Mouse (Mus musculus): ENCODE results near the gene Endou. TPM values are rescaled to one million over a fixed set of nuclear protein-coding genes. Genes with fewer than 3 reads are reported as not detected.
A peak's percentile ranks its signal among the peaks of the same experiment; 100 is the strongest.

Gene Endou
- total RNA-seq (2022), result 1 to 10 TPM; 1.3 to 2.3 (median 1.7) TPM

- DNase-seq (ENCODE audit: low spot score), result no peak
Measured at GRCm38 (mm10) chr15:97731111-97731510, at the start of gene Endou. Gene Endou, minus strand, starts transcription at chr15:97731339.

GRCm38 (mm10) chr15:97780611-97781031, 49.5 kb upstream of the Endou start:
- DNase-seq (ENCODE audit: low spot score), result no peak

GRCm38 (mm10) chr15:97779576-97779975, 48.4 kb upstream of the Endou start:
- no peak for DNase-seq (ENCODE audit: low spot score)

GRCm38 (mm10) chr15:97778311-97779098, 47.4 kb upstream of the Endou start, which contains the start of gene Slc48a1:
Gene Slc48a1, plus strand, starts transcription at chr15:97778520.
- DNase-seq (ENCODE audit: low spot score), result no peak

GRCm38 (mm10) chr15:97776919-97777318, 45.8 kb upstream of the Endou start:
- DNase-seq (ENCODE audit: low spot score), result no peak

- DNase-seq (ENCODE audit: low spot score), result peak; percentile 77
Measured at GRCm38 (mm10) chr15:97776514-97776913, 45.4 kb upstream of the Endou start.

GRCm38 (mm10) chr15:97773961-97774370, 42.8 kb upstream of the Endou start:
- DNase-seq (ENCODE audit: low spot score), result no peak

GRCm38 (mm10) chr15:97773108-97773507, 42.0 kb upstream of the Endou start:
- peak; percentile 73 for DNase-seq (ENCODE audit: low spot score)

- no peak for DNase-seq (ENCODE audit: low spot score)
Measured at GRCm38 (mm10) chr15:97770280-97770679, 39.1 kb upstream of the Endou start.

- DNase-seq (ENCODE audit: low spot score), result no peak
Measured at GRCm38 (mm10) chr15:97768192-97768591, 37.1 kb upstream of the Endou start.

- DNase-seq (ENCODE audit: low spot score), result peak; percentile 89
Measured at GRCm38 (mm10) chr15:97767280-97768186, 36.4 kb upstream of the Endou start, which contains the start of gene Rapgef3. Gene Rapgef3, minus strand, starts transcription at chr15:97767972.

GRCm38 (mm10) chr15:97766594-97767279, 35.6 kb upstream of the Endou start:
- no peak for DNase-seq (ENCODE audit: low spot score)

- no peak for DNase-seq (ENCODE audit: low spot score)
Measured at GRCm38 (mm10) chr15:97766194-97766593, 35.1 kb upstream of the Endou start.

GRCm38 (mm10) chr15:97765090-97765794, 34.1 kb upstream of the Endou start:
- peak; percentile 74 for DNase-seq (ENCODE audit: low spot score)

GRCm38 (mm10) chr15:97764532-97764931, 33.4 kb upstream of the Endou start:
- no peak for DNase-seq (ENCODE audit: low spot score)

GRCm38 (mm10) chr15:97763256-97764049, 32.3 kb upstream of the Endou start:
- no peak for DNase-seq (ENCODE audit: low spot score)

- peak; percentile 84 for DNase-seq (ENCODE audit: low spot score)
Measured at GRCm38 (mm10) chr15:97762733-97763132, 31.6 kb upstream of the Endou start.

GRCm38 (mm10) chr15:97761438-97761837, 30.3 kb upstream of the Endou start:
- DNase-seq (ENCODE audit: low spot score), result no peak

- DNase-seq (ENCODE audit: low spot score), result no peak
Measured at GRCm38 (mm10) chr15:97760952-97761351, 29.8 kb upstream of the Endou start.

GRCm38 (mm10) chr15:97760006-97760405, 28.9 kb upstream of the Endou start:
- DNase-seq (ENCODE audit: low spot score), result no peak

Data from heart, adult 8-10 months (tissue).